Mouse (Mus musculus) megakaryocyte, embryonic 14.5 days (primary cell): Measurements from ENCODE around the gene Rinl. TPM values are rescaled to one million over a fixed set of nuclear protein-coding genes. Genes with fewer than 3 reads are reported as not detected.
A peak's percentile ranks its signal among the peaks of the same experiment; 100 is the strongest.

Experiments used
- H3K27me3 ChIP-seq: replicated peaks from 2 replicates; pipeline ENCODE3; 2012; ENCODE audit warnings: inconsistent platforms
- H3K36me3 ChIP-seq: replicated peaks from 2 replicates; pipeline ENCODE3; 2012; ENCODE audit warnings: low read length, inconsistent platforms, mixed read lengths
- H3K4me1 ChIP-seq: 2 replicates; pipeline ENCODE4 v1.6.1; 2012; ENCODE audit warnings: inconsistent platforms
- H3K4me3 ChIP-seq: replicated peaks from 2 replicates; pipeline ENCODE3; 2012; ENCODE audit warnings: moderate library complexity, mild to moderate bottlenecking, inconsistent platforms
- H3K9me3 ChIP-seq: 2 replicates; pipeline ENCODE4 v1.6.1; 2012; ENCODE audit warnings: inconsistent platforms
- FLI1 ChIP-seq: IDR thresholded peaks from 2 replicates; pipeline ENCODE4 v1.6.1; 2012; ENCODE audit warnings: low read length, inconsistent platforms, mixed read lengths
- GATA1 ChIP-seq: IDR thresholded peaks from 3 replicates; pipeline ENCODE4 v1.6.1; 2012; ENCODE audit warnings: mixed read lengths, low read length, inconsistent platforms, borderline replicate concordance
- polyA plus RNA-seq: library from polyadenylated mRNA; stranded (reverse); fragments of >175 nt; gene quantifications from 2 replicates; pipeline ENCODE4 v1.2.3, GENCODE M21; 2012; ENCODE audit warnings: low replicate concordance; ENCODE audit not compliant: insufficient read depth

Gene Rinl
- polyA plus RNA-seq, 1 experiment = 66.7 TPM

- peaks cover 76% of the 10 kb centered on the region for H3K36me3 ChIP-seq
- no peaks in the 10 kb centered on the region for H3K9me3 ChIP-seq
- TF ChIP-seq GATA1 = no peak
- no peak for TF ChIP-seq FLI1
- H3K4me1 ChIP-seq = peaks cover 62% of the 10 kb centered on the region
- H3K27me3 ChIP-seq = no peaks in the 10 kb centered on the region
- H3K4me3 ChIP-seq = peak overlapping the region; percentile 57
Observed at GRCm38 (mm10) chr7:28780067-28780658, 8.6 kb upstream of the Rinl start.

GRCm38 (mm10) chr7:28780857-28781256, 7.9 kb upstream of the Rinl start:
- peaks cover 68% of the 10 kb centered on the region for H3K4me1 ChIP-seq
- peaks cover 76% of the 10 kb centered on the region for H3K36me3 ChIP-seq
- no peak overlapping the region for H3K4me3 ChIP-seq
- H3K9me3 ChIP-seq = no peaks in the 10 kb centered on the region
- no peaks in the 10 kb centered on the region for H3K27me3 ChIP-seq
- TF ChIP-seq FLI1 (no peak), GATA1 (no peak)

GRCm38 (mm10) chr7:28781261-28781663, 7.5 kb upstream of the Rinl start:
- Histone ChIP-seq H3K36me3 (peaks cover 77% of the 10 kb centered on the region), H3K27me3 (no peaks in the 10 kb centered on the region), H3K9me3 (no peaks in the 10 kb centered on the region), H3K4me3 (peak overlapping the region; percentile 67), H3K4me1 (peaks cover 68% of the 10 kb centered on the region)
- TF ChIP-seq GATA1 (no peak), FLI1 (no peak)

GRCm38 (mm10) chr7:28785161-28785560, 3.6 kb upstream of the Rinl start:
- no peaks in the 10 kb centered on the region for H3K27me3 ChIP-seq
- H3K36me3 ChIP-seq = peaks cover 82% of the 10 kb centered on the region
- peaks cover 80% of the 10 kb centered on the region for H3K4me1 ChIP-seq
- H3K4me3 ChIP-seq = no peak overlapping the region
- no peaks in the 10 kb centered on the region for H3K9me3 ChIP-seq
- TF ChIP-seq FLI1 (no peak), GATA1 (no peak)

GRCm38 (mm10) chr7:28787884-28788283, 885 bp upstream of the Rinl start:
- no peaks in the 10 kb centered on the region for H3K9me3 ChIP-seq
- TF ChIP-seq FLI1 = no peak
- no peak for TF ChIP-seq GATA1
- no peak overlapping the region for H3K4me3 ChIP-seq
- H3K36me3 ChIP-seq = peaks cover 68% of the 10 kb centered on the region
- H3K27me3 ChIP-seq = no peaks in the 10 kb centered on the region
- H3K4me1 ChIP-seq = peaks cover 77% of the 10 kb centered on the region

GRCm38 (mm10) chr7:28789235-28789634, 466 bp downstream of the Rinl start:
- TF ChIP-seq GATA1 (no peak), FLI1 (no peak)
- no peaks in the 10 kb centered on the region for H3K27me3 ChIP-seq
- peak overlapping the region; percentile 88 for H3K4me3 ChIP-seq
- no peaks in the 10 kb centered on the region for H3K9me3 ChIP-seq
- H3K36me3 ChIP-seq = peaks cover 55% of the 10 kb centered on the region
- peaks cover 66% of the 10 kb centered on the region for H3K4me1 ChIP-seq

- no peak overlapping the region for H3K4me3 ChIP-seq
- peaks cover 45% of the 10 kb centered on the region for H3K36me3 ChIP-seq
- TF ChIP-seq FLI1 (no peak), GATA1 (no peak)
- H3K9me3 ChIP-seq = no peaks in the 10 kb centered on the region
- H3K4me1 ChIP-seq = peaks cover 62% of the 10 kb centered on the region
- no peaks in the 10 kb centered on the region for H3K27me3 ChIP-seq
Observed at GRCm38 (mm10) chr7:28790066-28790806, 1.5 kb downstream of the Rinl start.

- H3K4me1 ChIP-seq = peaks cover 72% of the 10 kb centered on the region
- no peak overlapping the region for H3K4me3 ChIP-seq
Observed at GRCm38 (mm10) chr7:28791706-28792105, 2.9 kb downstream of the Rinl start.

GRCm38 (mm10) chr7:28792391-28793185, 3.8 kb downstream of the Rinl start:
- Histone ChIP-seq H3K9me3 (no peaks in the 10 kb centered on the region), H3K4me1 (peaks cover 78% of the 10 kb centered on the region), H3K4me3 (no peak overlapping the region), H3K36me3 (peaks cover 25% of the 10 kb centered on the region), H3K27me3 (no peaks in the 10 kb centered on the region)
- TF ChIP-seq FLI1 (no peak), GATA1 (no peak)

More at GRCm38 (mm10) chr7:28791706-28792105, 2.9 kb downstream of the Rinl start:
- TF ChIP-seq GATA1 (no peak), FLI1 (no peak)
- H3K27me3 ChIP-seq = no peaks in the 10 kb centered on the region
- H3K36me3 ChIP-seq = peaks cover 33% of the 10 kb centered on the region
- H3K9me3 ChIP-seq = no peaks in the 10 kb centered on the region
